Comparison of ENCODE assay signal across 19 mouse cellular contexts in genomic region chr6:83147280-83147679, GRCm38 (mm10). TPM values are rescaled to one million over a fixed set of nuclear protein-coding genes. Genes with fewer than 3 reads are reported as not detected.
DNase-seq lines count a peak whose midpoint lies in the region; ATAC-seq and TF ChIP-seq lines count a peak whose summit lies in the region.
"Had no signal": no experiment of that assay in that cellular context is flagged by ENCODE, and none has a peak within 500 bp of the region (broad histone marks: within the 10 kb centered on the region; RNA-seq: fewer than 3 reads in every experiment).

No protein-coding gene starts in this region.

- 0 out of 2 replicates have a peak overlapping the region, but pooled peaks have one; percentile 11 for H3K27ac ChIP-seq in forebrain, embryonic 10.5 days
- H3K27ac ChIP-seq in forebrain, embryonic 14.5 days (ENCODE audit: low read depth, low read length) = no peak overlapping the region
- H3K27ac ChIP-seq in kidney, embryonic 16.5 days (ENCODE audit: low read length) = no peak overlapping the region
- 0 out of 2 replicates have a peak overlapping the region, but pooled peaks have one; percentile 46 for H3K27ac ChIP-seq in ES-E14 (ENCODE audit: insufficient read depth, low read depth, low read length, poor library complexity, severe bottlenecking)
- 0 out of 2 replicates have a peak overlapping the region, but pooled peaks have one; percentile 12 for H3K27ac ChIP-seq in limb, embryonic 10.5 days
- H3K27ac ChIP-seq: forebrain, embryonic 15.5 days; liver, embryonic 13.5 days; stomach, embryonic 15.5 days had no signal

- no peak overlapping the region for H3K4me2 ChIP-seq in forebrain, embryonic 14.5 days (ENCODE audit: low read length)
- no peak overlapping the region for H3K4me2 ChIP-seq in kidney, embryonic 16.5 days (replicated peaks; ENCODE audit: low read depth, low read length)
- H3K4me2 ChIP-seq: forebrain, embryonic 15.5 days; heart, embryonic 12.5 days; liver, embryonic 13.5 days; stomach, embryonic 15.5 days had no signal

- in situ Hi-C loops in ES-E14 (cut with MboI; ENCODE audit: low sequenced_read_pairs in 2 of 2, unreplicated experiment in 2 of 2) = no loop called here

- 66% methylated on average over 7 of the region's 7 CpGs for WGBS in forebrain, embryonic 10.5 days
- WGBS in forebrain, embryonic 14.5 days = 49% methylated on average over 7 of the region's 7 CpGs
- WGBS in kidney, embryonic 16.5 days = 44% methylated on average over 7 of the region's 7 CpGs
- WGBS in limb, embryonic 10.5 days = 64% methylated on average over 7 of the region's 7 CpGs

- H3K27me3 ChIP-seq in forebrain, embryonic 10.5 days (ENCODE audit: poor library complexity, severe bottlenecking) = peaks cover 9% of the 10 kb centered on the region
- no peaks in the 10 kb centered on the region for H3K27me3 ChIP-seq in forebrain, embryonic 14.5 days (replicated peaks; ENCODE audit: control insufficient read depth, insufficient read depth, low read length)
- H3K27me3 ChIP-seq in kidney, embryonic 16.5 days (ENCODE audit: insufficient read depth, low read length) = no peaks in the 10 kb centered on the region
- H3K27me3 ChIP-seq in limb, embryonic 10.5 days (ENCODE audit: low read depth, poor library complexity, severe bottlenecking) = 0 out of 2 replicates have a peak, but pooled peaks cover under 1% of the 10 kb centered on the region
- H3K27me3 ChIP-seq: CH12.LX; forebrain, embryonic 15.5 days; heart, embryonic 12.5 days; stomach, embryonic 15.5 days had no signal

- ATAC-seq in forebrain, embryonic 14.5 days = no peak
- 0 out of 2 replicates have a peak, but pooled peaks have one; percentile 20 for ATAC-seq in kidney, embryonic 16.5 days (ENCODE audit: low FRiP score, low TSS enrichment)
- ATAC-seq: forebrain, embryonic 15.5 days; midbrain, embryonic 16.5 days had no signal

- no peaks in the 10 kb centered on the region for H3K9me3 ChIP-seq in forebrain, embryonic 10.5 days
- H3K9me3 ChIP-seq in forebrain, embryonic 14.5 days (replicated peaks; ENCODE audit: control insufficient read depth, low read length) = no peaks in the 10 kb centered on the region
- H3K9me3 ChIP-seq in kidney, embryonic 16.5 days (ENCODE audit: low read length) = no peaks in the 10 kb centered on the region
- no peaks in the 10 kb centered on the region for H3K9me3 ChIP-seq in ES-E14 (ENCODE audit: control insufficient read depth, insufficient read depth, low read depth, low read length)
- no peaks in the 10 kb centered on the region for H3K9me3 ChIP-seq in limb, embryonic 10.5 days (replicated peaks)
- H3K9me3 ChIP-seq: forebrain, embryonic 15.5 days; heart, embryonic 12.5 days; liver, embryonic 13.5 days; stomach, embryonic 15.5 days had no signal

- no peak overlapping the region for H3K4me3 ChIP-seq in forebrain, embryonic 10.5 days
- no peak overlapping the region for H3K4me3 ChIP-seq in forebrain, embryonic 14.5 days (ENCODE audit: low read depth, low read length)
- H3K4me3 ChIP-seq in kidney, embryonic 16.5 days (ENCODE audit: low read length) = no peak overlapping the region
- peak overlapping the region in 1 of 2 experiments; percentile 8; a peak in 1 of 4 replicates for H3K4me3 ChIP-seq in ES-E14 (ENCODE audit: insufficient read depth in 1 of 2, low read depth in 1 of 2, low read length in 2 of 2, poor library complexity in 1 of 2, severe bottlenecking in 1 of 2)
- no peak overlapping the region for H3K4me3 ChIP-seq in limb, embryonic 10.5 days
- H3K4me3 ChIP-seq: forebrain, embryonic 15.5 days; heart, embryonic 12.5 days; liver, embryonic 13.5 days; stomach, embryonic 15.5 days had no signal

- no peak overlapping the region for H3K9ac ChIP-seq in forebrain, embryonic 14.5 days (ENCODE audit: low read length)
- H3K9ac ChIP-seq in kidney, embryonic 16.5 days (replicated peaks; ENCODE audit: low read length) = no peak overlapping the region; the same call in 1 of the 2 replicates
- H3K9ac ChIP-seq in ES-E14 (ENCODE audit: insufficient read depth, low read depth, low read length, poor library complexity, severe bottlenecking) = peak overlapping the region; percentile 17; the same call in 1 of the 2 replicates
- H3K9ac ChIP-seq: forebrain, embryonic 15.5 days; liver, embryonic 13.5 days; stomach, embryonic 15.5 days had no signal

- peaks cover 51% of the 10 kb centered on the region for H3K4me1 ChIP-seq in forebrain, embryonic 10.5 days
- peaks cover 2% of the 10 kb centered on the region; the same call in 1 of the 2 replicates for H3K4me1 ChIP-seq in forebrain, embryonic 14.5 days (ENCODE audit: control insufficient read depth, insufficient read depth, low read length)
- peaks cover 9% of the 10 kb centered on the region for H3K4me1 ChIP-seq in kidney, embryonic 16.5 days (ENCODE audit: insufficient read depth, low read length)
- H3K4me1 ChIP-seq in ES-E14 (ENCODE audit: control insufficient read depth in 2 of 2, insufficient read depth in 2 of 2, low read length in 2 of 2, poor library complexity in 1 of 2) = peaks cover 1 to 10% of the 10 kb centered on the region in 2 experiments; a peak in 3 of 4 replicates
- H3K4me1 ChIP-seq in limb, embryonic 10.5 days = peaks cover 54% of the 10 kb centered on the region

- no peak for DNase-seq in forebrain, embryonic 10.5 days (ENCODE audit: extremely low spot score, low spot score)
- DNase-seq in forebrain, embryonic 14.5 days (ENCODE audit: low spot score) = no peak
- no peak for DNase-seq in kidney, adult 9 months
- no peak for DNase-seq in ES-E14 (ENCODE audit: low read depth, low spot score)
- no peak for DNase-seq in limb, embryonic 10.5 days (ENCODE audit: low spot score)
- DNase-seq in urinary bladder, postnatal 36 days (ENCODE audit: low spot score in 2 of 2) = no peak
- DNase-seq: cerebellum, adult 11 months; cerebellum, postnatal 14 days; embryo, embryonic 11 days; heart, postnatal 36 days; liver, embryonic 13.5 days; thymus, adult 2 months had no signal

- H3K36me3 ChIP-seq in forebrain, embryonic 10.5 days (replicated peaks) = peaks cover 64% of the 10 kb centered on the region
- H3K36me3 ChIP-seq in forebrain, embryonic 14.5 days (ENCODE audit: control insufficient read depth, insufficient read depth, low read length) = peaks cover 3% of the 10 kb centered on the region; the same call in 1 of the 2 replicates
- H3K36me3 ChIP-seq in kidney, embryonic 16.5 days (ENCODE audit: insufficient read depth, low read length) = peaks cover 41% of the 10 kb centered on the region
- H3K36me3 ChIP-seq in ES-E14 (ENCODE audit: control insufficient read depth, insufficient read depth, low read length, poor library complexity, severe bottlenecking) = no peaks in the 10 kb centered on the region
- peaks cover 66% of the 10 kb centered on the region for H3K36me3 ChIP-seq in limb, embryonic 10.5 days
- H3K36me3 ChIP-seq: forebrain, embryonic 15.5 days had no signal

TF ChIP-seq in ES-E14, 5 proteins besides CTCF, POLR2A, EP300 and RAD21:
- TF ChIP-seq ZNF384 (IDR thresholded peaks at IDR 0.05; ENCODE audit: low read depth, low read length) (no peak), ZC3H11A (IDR thresholded peaks at IDR 0.05; ENCODE audit: borderline replicate concordance, low read depth, low read length) (no peak), HCFC1 (IDR thresholded peaks at IDR 0.05; ENCODE audit: borderline replicate concordance, insufficient read depth, low read length) (no peak), MAFK (IDR thresholded peaks at IDR 0.05; ENCODE audit: insufficient read depth, low read depth, low read length) (no peak), CHD2 (IDR thresholded peaks at IDR 0.05; ENCODE audit: low read depth, low read length) (no peak)

RNA-seq across cellular contexts. Expression of gene Wdr54, which starts 8.9 kb away (rescaled TPM):
- 13.9 and 14.7 TPM in 2 replicates for polyA plus RNA-seq in forebrain, embryonic 10.5 days (2016; fragmentation: Nextera tagmentation; extraction: Ambion mirVana)
- 20.6 and 23.9 TPM in 2 replicates for polyA plus RNA-seq in forebrain, embryonic 14.5 days (2014; fragmentation: Nextera tagmentation; extraction: Ambion mirVana)
- polyA plus RNA-seq in kidney, embryonic 16.5 days (2015; fragmentation: Nextera tagmentation; extraction: Ambion mirVana) = 7.7 and 8.0 TPM in 2 replicates
- total RNA-seq in ES-E14 (2012; rRNA removed) = 3.7 and 4.3 TPM in 2 replicates
- polyA plus RNA-seq in limb, embryonic 10.5 days (2016; fragmentation: Nextera tagmentation; extraction: Ambion mirVana) = 10.9 and 13.7 TPM in 2 replicates

RNA-seq across cellular contexts. Expression of gene 1700003E16Rik, which starts 8.9 kb away (rescaled TPM):
- 1.3 and 1.9 TPM in 2 replicates for polyA plus RNA-seq in forebrain, embryonic 10.5 days (2016; fragmentation: Nextera tagmentation; extraction: Ambion mirVana)
- polyA plus RNA-seq in forebrain, embryonic 14.5 days (2014; fragmentation: Nextera tagmentation; extraction: Ambion mirVana) = 5.8 and 7.5 TPM in 2 replicates
- 2.6 and 2.8 TPM in 2 replicates for polyA plus RNA-seq in kidney, embryonic 16.5 days (2015; fragmentation: Nextera tagmentation; extraction: Ambion mirVana)
- total RNA-seq in ES-E14 (2012; rRNA removed) = 0.31 and 0.53 TPM in 2 replicates
- polyA plus RNA-seq in limb, embryonic 10.5 days (2016; fragmentation: Nextera tagmentation; extraction: Ambion mirVana) = 0.80 and 1.6 TPM in 2 replicates

RNA-seq across cellular contexts. Expression of gene Rtkn, which starts 12.0 kb away (rescaled TPM):
- 32.1 and 32.7 TPM in 2 replicates for polyA plus RNA-seq in forebrain, embryonic 10.5 days (2016; fragmentation: Nextera tagmentation; extraction: Ambion mirVana)
- polyA plus RNA-seq in forebrain, embryonic 14.5 days (2014; fragmentation: Nextera tagmentation; extraction: Ambion mirVana) = 4.7 and 4.8 TPM in 2 replicates
- polyA plus RNA-seq in kidney, embryonic 16.5 days (2015; fragmentation: Nextera tagmentation; extraction: Ambion mirVana) = 43.0 and 43.9 TPM in 2 replicates
- total RNA-seq in ES-E14 (2012; rRNA removed) = 20.0 and 32.4 TPM in 2 replicates
- 34.2 and 51.8 TPM in 2 replicates for polyA plus RNA-seq in limb, embryonic 10.5 days (2016; fragmentation: Nextera tagmentation; extraction: Ambion mirVana)
- total RNA-seq: megakaryocyte-erythroid progenitor cell, adult 5-6 weeks had no signal

RNA-seq across cellular contexts. Expression of gene Dctn1, which starts 18.4 kb away (rescaled TPM):
- 88.8 and 93.8 TPM in 2 replicates for polyA plus RNA-seq in forebrain, embryonic 10.5 days (2016; fragmentation: Nextera tagmentation; extraction: Ambion mirVana)
- 101 and 133 TPM in 2 replicates for polyA plus RNA-seq in forebrain, embryonic 14.5 days (2014; fragmentation: Nextera tagmentation; extraction: Ambion mirVana)
- 97.7 and 101 TPM in 2 replicates for polyA plus RNA-seq in kidney, embryonic 16.5 days (2015; fragmentation: Nextera tagmentation; extraction: Ambion mirVana)
- 40.6 and 41.7 TPM in 2 replicates for total RNA-seq in ES-E14 (2012; rRNA removed)
- polyA plus RNA-seq in limb, embryonic 10.5 days (2016; fragmentation: Nextera tagmentation; extraction: Ambion mirVana) = 96.4 and 108 TPM in 2 replicates

RNA-seq across cellular contexts. Expression of gene Ino80b, which starts 22.0 kb away (rescaled TPM):
- 17.5 and 19.2 TPM in 2 replicates for polyA plus RNA-seq in forebrain, embryonic 10.5 days (2016; fragmentation: Nextera tagmentation; extraction: Ambion mirVana)
- polyA plus RNA-seq in forebrain, embryonic 14.5 days (2014; fragmentation: Nextera tagmentation; extraction: Ambion mirVana) = 15.6 and 17.5 TPM in 2 replicates
- polyA plus RNA-seq in kidney, embryonic 16.5 days (2015; fragmentation: Nextera tagmentation; extraction: Ambion mirVana) = 14.2 TPM in 2 replicates
- 19.2 and 21.2 TPM in 2 replicates for total RNA-seq in ES-E14 (2012; rRNA removed)
- 17.4 and 17.8 TPM in 2 replicates for polyA plus RNA-seq in limb, embryonic 10.5 days (2016; fragmentation: Nextera tagmentation; extraction: Ambion mirVana)

Comparison
In these comparisons a context has a peak if more than half of its experiments do, and no peak if none do; other contexts are left out.
1. H3K27ac ChIP-seq: peak in forebrain, embryonic 10.5 days (single experiment), ES-E14 (single experiment) and limb, embryonic 10.5 days (single experiment); none in forebrain, embryonic 14.5 days (single experiment) and kidney, embryonic 16.5 days (single experiment).